Mouse (Mus musculus): ENCODE results near the gene Vsx2. TPM values are rescaled to one million over a fixed set of nuclear protein-coding genes. Genes with fewer than 3 reads are reported as not detected.

Gene Vsx2
- total RNA-seq, 2 experiments from 2014 or later = not detected

DNA sequence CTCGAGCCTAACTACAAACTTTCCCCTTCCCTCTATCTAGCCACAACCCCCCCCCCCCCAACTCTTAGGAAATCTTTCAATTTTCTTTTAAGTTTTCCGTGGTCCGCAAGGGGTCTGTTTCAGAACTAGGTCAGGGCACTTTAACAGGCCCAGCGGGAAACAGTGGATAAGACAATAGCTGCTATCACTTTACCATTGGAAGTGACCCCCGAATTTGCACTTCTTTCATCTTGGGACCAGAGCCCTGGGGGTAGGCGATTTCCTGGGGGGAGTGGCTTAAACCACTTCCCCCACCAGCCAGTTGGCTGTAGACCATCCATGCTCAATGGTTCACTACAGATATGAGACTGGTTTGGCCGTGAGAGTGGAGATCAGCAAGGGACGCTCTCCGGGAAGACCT, 71.1 kb downstream of the Vsx2 start, which contains the start of gene Vrtn:
Gene Vrtn, plus strand, starts transcription at position 366 of the 400 bp plus-strand sequence.
- no peak for DNase-seq (ENCODE audit: low spot score in 2 of 2)

Other genes starting within 250 kb of the Vsx2 start
- 10 to 100 TPM; 35.5 to 35.7 TPM for gene Coq6, start 208.1 kb upstream of the Vsx2 start, total RNA-seq (2021)
- 1 to 10 TPM in 1 of 2 experiments, under 1 TPM in 1; 0.96 to 1.4 TPM for gene Fam161b, start 207.9 kb upstream of the Vsx2 start, total RNA-seq (2021)
- 10 to 100 TPM in 1 of 2 experiments, 1 to 10 TPM in 1; 9.9 to 10.9 TPM for gene Entpd5, start 160.7 kb upstream of the Vsx2 start, total RNA-seq (2021)
- 1 to 10 TPM in 1 of 2 experiments, under 1 TPM in 1; 0.54 to 1.1 TPM for gene Bbof1, start 160.7 kb upstream of the Vsx2 start, total RNA-seq (2021)
- gene Rnf113a2, start 152.6 kb upstream of the Vsx2 start, total RNA-seq (2021) = 1 to 10 TPM; 8.5 to 8.7 TPM
- 10 to 100 TPM; 32.7 to 34.6 TPM for gene Aldh6a1, start 118.8 kb upstream of the Vsx2 start, total RNA-seq (2021)
- 1 to 10 TPM; 6.1 to 6.7 TPM for gene Lin52, start 118.3 kb upstream of the Vsx2 start, total RNA-seq (2021)
- 1 to 10 TPM; 7.5 to 8.4 TPM for gene Abcd4, start 47.7 kb downstream of the Vsx2 start, total RNA-seq (2021)
- gene Vrtn, start 71.3 kb downstream of the Vsx2 start, total RNA-seq (2021) = not detected
- not detected for gene Syndig1l, start 129.1 kb downstream of the Vsx2 start, total RNA-seq (2021)
- 10 to 100 TPM; 40.4 to 44.1 TPM for gene Npc2, start 203.4 kb downstream of the Vsx2 start, total RNA-seq (2021)
- 10 to 100 TPM; 43.8 to 46.5 TPM for gene Isca2, start 203.5 kb downstream of the Vsx2 start, total RNA-seq (2021)